Mouse (Mus musculus): Measurements from ENCODE around the gene Sema6d. TPM values are rescaled to one million over a fixed set of nuclear protein-coding genes. Genes with fewer than 3 reads are reported as not detected.

Gene Sema6d
- polyA plus RNA-seq, 1 experiment = 5.6 TPM

GRCm38 (mm10) chr2:124202475-124202990, 112.8 kb downstream of the Sema6d start:
- no peak for TF ChIP-seq POLR2A (IDR thresholded peaks at IDR 0.05; ENCODE audit: low read depth, low read length)
- no peak for TF ChIP-seq CTCF (conservative IDR thresholded peaks at IDR 0.05; ENCODE audit: insufficient read depth, insufficient read length, low read depth, low read length)
- 36% methylated on average over 4 of the region's 4 CpGs for WGBS
- H3K27me3 ChIP-seq (replicated peaks; ENCODE audit: control insufficient read depth, insufficient read depth, low read length) = no peaks in the 10 kb centered on the region

GRCm38 (mm10) chr2:124205811-124206210, 116.0 kb downstream of the Sema6d start:
- Histone ChIP-seq H3K27me3 (replicated peaks; ENCODE audit: control insufficient read depth, insufficient read depth, low read length) (no peaks in the 10 kb centered on the region), H3K36me3 (ENCODE audit: control insufficient read depth, insufficient read depth, low read length) (no peaks in the 10 kb centered on the region), H3K27ac (ENCODE audit: insufficient read depth, low read depth, low read length) (no peak overlapping the region), H3K4me1 (ENCODE audit: control insufficient read depth, insufficient read depth, low read length) (no peaks in the 10 kb centered on the region), H3K4me3 (ENCODE audit: insufficient read depth, low read depth, low read length) (no peak overlapping the region)
- TF ChIP-seq POLR2A (IDR thresholded peaks at IDR 0.05; ENCODE audit: low read depth, low read length) = no peak
- TF ChIP-seq CTCF (conservative IDR thresholded peaks at IDR 0.05; ENCODE audit: insufficient read depth, insufficient read length, low read depth, low read length) = no peak
- WGBS = 83% methylated on average over 5 of the region's 5 CpGs
- DNase-seq = no peak

More at GRCm38 (mm10) chr2:124202475-124202990, 112.8 kb downstream of the Sema6d start:
- H3K27ac ChIP-seq (ENCODE audit: insufficient read depth, low read depth, low read length) = no peak overlapping the region
- no peaks in the 10 kb centered on the region for H3K36me3 ChIP-seq (ENCODE audit: control insufficient read depth, insufficient read depth, low read length)
- no peak overlapping the region for H3K4me3 ChIP-seq (ENCODE audit: insufficient read depth, low read depth, low read length)
- no peak for DNase-seq
- no peaks in the 10 kb centered on the region for H3K4me1 ChIP-seq (ENCODE audit: control insufficient read depth, insufficient read depth, low read length)

GRCm38 (mm10) chr2:124208251-124208650, 118.5 kb downstream of the Sema6d start:
- H3K4me1 ChIP-seq (ENCODE audit: control insufficient read depth, insufficient read depth, low read length) = no peaks in the 10 kb centered on the region
- H3K27ac ChIP-seq (ENCODE audit: insufficient read depth, low read depth, low read length) = no peak overlapping the region
- H3K27me3 ChIP-seq (replicated peaks; ENCODE audit: control insufficient read depth, insufficient read depth, low read length) = no peaks in the 10 kb centered on the region
- no peaks in the 10 kb centered on the region for H3K36me3 ChIP-seq (ENCODE audit: control insufficient read depth, insufficient read depth, low read length)
- TF ChIP-seq CTCF (conservative IDR thresholded peaks at IDR 0.05; ENCODE audit: insufficient read depth, insufficient read length, low read depth, low read length) (no peak), POLR2A (IDR thresholded peaks at IDR 0.05; ENCODE audit: low read depth, low read length) (no peak)
- DNase-seq = no peak
- 58% methylated on average over 2 of the region's 2 CpGs for WGBS
- no peak overlapping the region for H3K4me3 ChIP-seq (ENCODE audit: insufficient read depth, low read depth, low read length)

- Histone ChIP-seq H3K4me1 (ENCODE audit: control insufficient read depth, insufficient read depth, low read length) (no peaks in the 10 kb centered on the region), H3K36me3 (ENCODE audit: control insufficient read depth, insufficient read depth, low read length) (no peaks in the 10 kb centered on the region), H3K27ac (ENCODE audit: insufficient read depth, low read depth, low read length) (no peak overlapping the region), H3K4me3 (ENCODE audit: insufficient read depth, low read depth, low read length) (no peak overlapping the region), H3K27me3 (replicated peaks; ENCODE audit: control insufficient read depth, insufficient read depth, low read length) (no peaks in the 10 kb centered on the region)
- DNase-seq = no peak
- WGBS = 63% methylated on average over 7 of the region's 7 CpGs
- TF ChIP-seq POLR2A (IDR thresholded peaks at IDR 0.05; ENCODE audit: low read depth, low read length) = no peak
- no peak for TF ChIP-seq CTCF (conservative IDR thresholded peaks at IDR 0.05; ENCODE audit: insufficient read depth, insufficient read length, low read depth, low read length)
Observed at GRCm38 (mm10) chr2:124223559-124223958, 133.8 kb downstream of the Sema6d start.

- Histone ChIP-seq H3K27ac (ENCODE audit: insufficient read depth, low read depth, low read length) (no peak overlapping the region), H3K4me1 (ENCODE audit: control insufficient read depth, insufficient read depth, low read length) (no peaks in the 10 kb centered on the region), H3K4me3 (ENCODE audit: insufficient read depth, low read depth, low read length) (no peak overlapping the region), H3K36me3 (ENCODE audit: control insufficient read depth, insufficient read depth, low read length) (no peaks in the 10 kb centered on the region), H3K27me3 (replicated peaks; ENCODE audit: control insufficient read depth, insufficient read depth, low read length) (no peaks in the 10 kb centered on the region)
- TF ChIP-seq POLR2A (IDR thresholded peaks at IDR 0.05; ENCODE audit: low read depth, low read length) = no peak
- TF ChIP-seq CTCF (conservative IDR thresholded peaks at IDR 0.05; ENCODE audit: insufficient read depth, insufficient read length, low read depth, low read length) = no peak
- 56% methylated on average over 2 of the region's 2 CpGs for WGBS
- no peak for DNase-seq
Observed at GRCm38 (mm10) chr2:124224328-124224727, 134.6 kb downstream of the Sema6d start.

- no peak for TF ChIP-seq CTCF (conservative IDR thresholded peaks at IDR 0.05; ENCODE audit: insufficient read depth, insufficient read length, low read depth, low read length)
- Histone ChIP-seq H3K27me3 (replicated peaks; ENCODE audit: control insufficient read depth, insufficient read depth, low read length) (no peaks in the 10 kb centered on the region), H3K4me3 (ENCODE audit: insufficient read depth, low read depth, low read length) (no peak overlapping the region), H3K36me3 (ENCODE audit: control insufficient read depth, insufficient read depth, low read length) (no peaks in the 10 kb centered on the region), H3K27ac (ENCODE audit: insufficient read depth, low read depth, low read length) (no peak overlapping the region), H3K4me1 (ENCODE audit: control insufficient read depth, insufficient read depth, low read length) (no peaks in the 10 kb centered on the region)
- WGBS = 76% methylated on average over 9 of the region's 9 CpGs
- no peak for DNase-seq
Observed at GRCm38 (mm10) chr2:124234636-124235221, 145.0 kb downstream of the Sema6d start.

- H3K4me3 ChIP-seq (ENCODE audit: insufficient read depth, low read depth, low read length) = no peak overlapping the region
- H3K27ac ChIP-seq (ENCODE audit: insufficient read depth, low read depth, low read length) = no peak overlapping the region
- no peaks in the 10 kb centered on the region for H3K36me3 ChIP-seq (ENCODE audit: control insufficient read depth, insufficient read depth, low read length)
- no peak for DNase-seq
- 75% methylated on average over 6 of the region's 6 CpGs for WGBS
- no peaks in the 10 kb centered on the region for H3K4me1 ChIP-seq (ENCODE audit: control insufficient read depth, insufficient read depth, low read length)
- TF ChIP-seq CTCF (conservative IDR thresholded peaks at IDR 0.05; ENCODE audit: insufficient read depth, insufficient read length, low read depth, low read length) (no peak), POLR2A (IDR thresholded peaks at IDR 0.05; ENCODE audit: low read depth, low read length) (no peak)
- H3K27me3 ChIP-seq (replicated peaks; ENCODE audit: control insufficient read depth, insufficient read depth, low read length) = no peaks in the 10 kb centered on the region
Observed at GRCm38 (mm10) chr2:124235237-124236055, 145.7 kb downstream of the Sema6d start.
